Mouse (Mus musculus): ENCODE measurements around the gene Ccdc90b.

GRCm38 (mm10) chr7:92590842-92591241, 29.9 kb downstream of the Ccdc90b start:
- TF ChIP-seq POLR2A (IDR thresholded peaks at IDR 0.05; ENCODE audit: borderline replicate concordance, extremely low read depth, insufficient read depth, insufficient read length, poor library complexity, severe bottlenecking), result no peak
- no peak for TF ChIP-seq CTCF (IDR thresholded peaks at IDR 0.05; ENCODE audit: borderline replicate concordance, extremely low read depth, insufficient read depth, insufficient read length)

Measured in brain, embryonic 14.5 days (tissue).